Mouse (Mus musculus) embryonic fibroblast, embryonic 13.5 days (primary cell): ENCODE measurements at regions not wholly inside any gene's neighbourhood (a gene's known extent, or its start where the extent isn't known, plus 50 kb on each side); places are given as distances from the start of the nearest gene placed in this dataset.

Source experiments
- CTCF ChIP-seq: IDR thresholded peaks from 2 replicates; pipeline ENCODE4 v1.5.1; 2011; ENCODE audit warnings: mild to moderate bottlenecking, control low read depth, low read length, moderate library complexity, borderline replicate concordance; ENCODE audit not compliant: insufficient read depth
- POLR2A ChIP-seq: IDR thresholded peaks from 2 replicates; pipeline ENCODE4 v1.6.1; 2011; ENCODE audit warnings: low read depth, mild to moderate bottlenecking, control low read depth, low read length, moderate library complexity

- no peak for TF ChIP-seq POLR2A
- no peak for TF ChIP-seq CTCF
These were observed 87.3 kb downstream of the Psmg1 start for GRCm38 (mm10) chr16:95903383-95903913.
